Mouse (Mus musculus) embryonic facial prominence, embryonic 15.5 days (tissue): Measurements from ENCODE around the gene Mtor. TPM values are rescaled to one million over a fixed set of nuclear protein-coding genes. Genes with fewer than 3 reads are reported as not detected.

Source experiments
- ATAC-seq: fragments of 200-750 bp; cut with Nextera tagmentation; 2 replicates; pipeline ENCODE4 v1.8.0; 2017; ENCODE audit warnings: low read depth, moderate TSS enrichment; ENCODE audit not compliant: insufficient number of reproducible peaks, low FRiP score, low TSS enrichment
- H3K27ac ChIP-seq: fragments of 300-500 bp; sonication (generic); replicated peaks from 2 replicates; pipeline ENCODE4 v1.5.1; 2015; ENCODE audit warnings: mild to moderate bottlenecking, inconsistent platforms
- H3K27me3 ChIP-seq: fragments of 300-500 bp; sonication (generic); 2 replicates; pipeline ENCODE4 v1.6.1; 2015; ENCODE audit warnings: inconsistent platforms
- H3K36me3 ChIP-seq: fragments of 300-500 bp; sonication (generic); 2 replicates; pipeline ENCODE4 v1.6.1; 2015; ENCODE audit warnings: mild to moderate bottlenecking, inconsistent platforms
- H3K4me1 ChIP-seq: fragments of 300-500 bp; sonication (generic); 2 replicates; pipeline ENCODE4 v1.6.1; 2015; ENCODE audit warnings: inconsistent platforms
- H3K4me2 ChIP-seq: fragments of 300-500 bp; sonication (generic); replicated peaks from 2 replicates; pipeline ENCODE4 v1.6.1; 2015; ENCODE audit warnings: mild to moderate bottlenecking, inconsistent platforms
- H3K4me3 ChIP-seq: fragments of 300-500 bp; sonication (generic); replicated peaks from 2 replicates; pipeline ENCODE4 v1.5.1; 2015; ENCODE audit warnings: mild to moderate bottlenecking, inconsistent platforms
- H3K9ac ChIP-seq: fragments of 300-500 bp; sonication (generic); 2 replicates; pipeline ENCODE4 v1.6.1; 2015; ENCODE audit warnings: inconsistent platforms
- H3K9me3 ChIP-seq: fragments of 300-500 bp; sonication (generic); replicated peaks from 2 replicates; pipeline ENCODE4 v1.6.1; 2016; ENCODE audit warnings: inconsistent platforms
- WGBS: fragments of 180-500 bp; shearing (Covaris S2); methylation state at CpG from one replicate; pipeline ENCODE4 v1.1.7; 2015; 5-methylcytosine and 5-hydroxymethylcytosine counted together
- polyA plus RNA-seq: library from polyadenylated mRNA; unstranded; fragments of >200 nt; fragmentation: Nextera tagmentation; extraction: Ambion mirVana; gene quantifications from 2 replicates; pipeline ENCODE4 v1.2.1, GENCODE M21; 2015

Mtor gene
- polyA plus RNA-seq, 1 experiment from 2014 or later: 14.9 TPM

- Histone ChIP-seq H3K9me3 (no peaks in the 10 kb centered on the region), H3K9ac (no peak overlapping the region), H3K27me3 (no peaks in the 10 kb centered on the region), H3K4me3 (no peak overlapping the region), H3K4me1 (no peaks in the 10 kb centered on the region), H3K4me2 (no peak overlapping the region), H3K36me3 (no peaks in the 10 kb centered on the region), H3K27ac (no peak overlapping the region)
- ATAC-seq: no peak
- 73% methylated on average over 5 of the region's 5 CpGs for WGBS
These were observed 19.9 kb upstream of the Mtor start for GRCm38 (mm10) chr4:148428544-148428943.

GRCm38 (mm10) chr4:148429121-148429520 is 19.3 kb upstream of the Mtor start:
- Histone ChIP-seq H3K4me1 (no peaks in the 10 kb centered on the region), H3K27me3 (no peaks in the 10 kb centered on the region), H3K4me3 (no peak overlapping the region), H3K36me3 (no peaks in the 10 kb centered on the region), H3K9ac (no peak overlapping the region), H3K27ac (no peak overlapping the region), H3K9me3 (no peaks in the 10 kb centered on the region), H3K4me2 (no peak overlapping the region)
- ATAC-seq: no peak
- 87% methylated on average over 11 of the region's 11 CpGs for WGBS

DNA sequence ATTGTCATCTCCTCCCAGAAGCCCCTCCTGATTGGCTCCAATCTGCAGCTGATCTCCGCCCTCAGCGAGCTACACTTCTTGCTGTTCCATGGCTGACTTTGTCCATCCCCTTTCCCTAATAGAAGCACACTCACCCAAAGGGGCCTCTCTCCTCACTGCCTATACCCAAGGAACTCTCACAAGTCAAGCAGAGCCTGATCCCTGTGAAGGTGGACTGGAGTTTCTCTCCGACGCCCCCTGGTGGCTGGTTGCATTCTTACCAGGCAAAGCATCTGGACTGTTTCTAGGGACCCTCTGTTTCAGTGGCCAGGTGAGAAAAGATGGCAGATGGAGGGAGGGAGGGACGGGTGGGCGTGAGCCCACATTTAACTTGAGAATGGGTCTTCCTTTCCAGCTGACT is 18.7 kb upstream of the Mtor start:
- Histone ChIP-seq H3K4me3 (no peak overlapping the region), H3K27me3 (no peaks in the 10 kb centered on the region), H3K9me3 (no peaks in the 10 kb centered on the region), H3K27ac (no peak overlapping the region), H3K36me3 (peaks cover under 1% of the 10 kb centered on the region; the same call in 1 of the 2 replicates), H3K4me2 (no peak overlapping the region), H3K9ac (no peak overlapping the region), H3K4me1 (no peaks in the 10 kb centered on the region)
- no peak for ATAC-seq
- 26% methylated on average over 6 of the region's 6 CpGs for WGBS

DNA sequence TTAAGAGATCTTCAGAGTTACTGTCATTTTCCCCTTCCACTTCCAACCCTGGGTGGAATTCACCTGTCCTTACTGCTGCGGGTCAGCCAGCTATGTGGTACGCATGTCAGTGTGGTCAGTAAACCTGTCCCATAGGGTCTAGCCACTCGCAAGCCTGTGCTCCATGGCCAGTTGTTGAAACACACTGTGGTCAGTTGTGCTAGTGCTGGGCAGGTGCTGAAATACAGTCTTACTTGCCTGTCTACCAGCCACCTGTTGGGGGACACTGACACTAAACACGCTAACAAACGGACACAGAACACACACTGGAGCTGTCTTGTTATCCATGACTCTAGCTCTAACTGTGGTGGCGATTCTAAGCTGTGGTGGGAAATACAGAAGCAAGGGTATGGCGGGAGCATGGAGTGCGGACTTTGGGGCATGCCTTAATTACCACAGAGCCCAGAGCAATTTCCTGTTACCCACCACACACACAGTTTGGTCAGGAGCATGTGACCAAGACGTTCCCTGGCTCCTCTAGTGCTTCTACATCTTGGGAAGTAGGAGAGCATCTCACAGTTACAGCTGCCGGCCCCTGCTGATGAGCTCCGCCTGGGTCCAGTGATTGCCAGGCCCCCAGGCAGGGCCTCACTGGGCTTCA is 17.4 kb upstream of the Mtor start:
- no peak overlapping the region for H3K4me2 ChIP-seq
- H3K27me3 ChIP-seq: no peaks in the 10 kb centered on the region
- H3K9me3 ChIP-seq: no peaks in the 10 kb centered on the region
- no peak overlapping the region for H3K27ac ChIP-seq
- H3K4me1 ChIP-seq: no peaks in the 10 kb centered on the region
- no peak overlapping the region for H3K4me3 ChIP-seq
- no peak for ATAC-seq
- H3K9ac ChIP-seq: no peak overlapping the region
- H3K36me3 ChIP-seq: peaks cover 10% of the 10 kb centered on the region; the same call in 1 of the 2 replicates
- 76% methylated on average over 11 of the region's 11 CpGs for WGBS

DNA sequence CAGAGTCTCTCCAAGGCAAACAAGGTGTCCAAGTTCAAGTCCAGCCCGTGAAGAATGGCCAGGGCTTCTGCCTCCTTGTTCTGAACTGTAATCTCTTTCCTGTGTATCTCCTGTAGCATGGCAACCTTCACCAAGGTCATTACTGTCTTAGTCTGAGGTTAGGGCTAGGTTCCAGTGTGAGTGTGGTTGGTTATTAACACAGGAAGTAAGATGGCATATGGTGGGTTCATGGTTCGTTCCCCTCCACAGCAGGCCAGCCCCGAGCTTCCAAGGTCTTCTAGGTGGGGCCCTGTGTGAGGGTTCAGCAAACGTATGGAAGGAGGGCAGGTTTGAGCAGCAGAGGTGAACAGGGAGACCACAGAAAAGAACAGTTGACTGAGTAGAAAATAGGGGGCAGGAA is 15.9 kb upstream of the Mtor start:
- Histone ChIP-seq H3K4me1 (no peaks in the 10 kb centered on the region), H3K4me3 (no peak overlapping the region), H3K4me2 (no peak overlapping the region), H3K36me3 (peaks cover 10% of the 10 kb centered on the region; the same call in 1 of the 2 replicates), H3K27ac (no peak overlapping the region), H3K9ac (no peak overlapping the region), H3K9me3 (no peaks in the 10 kb centered on the region), H3K27me3 (no peaks in the 10 kb centered on the region)
- WGBS: 86% methylated on average over 4 of the region's 4 CpGs
- ATAC-seq: no peak

- Histone ChIP-seq H3K9ac (no peak overlapping the region), H3K27ac (no peak overlapping the region), H3K9me3 (no peaks in the 10 kb centered on the region), H3K4me2 (no peak overlapping the region), H3K27me3 (no peaks in the 10 kb centered on the region), H3K4me3 (no peak overlapping the region), H3K4me1 (no peaks in the 10 kb centered on the region), H3K36me3 (peaks cover 10% of the 10 kb centered on the region; the same call in 1 of the 2 replicates)
- no peak for ATAC-seq
- WGBS: 77% methylated on average over 18 of the region's 18 CpGs
These were observed 15.1 kb upstream of the Mtor start for GRCm38 (mm10) chr4:148433336-148433735.

DNA sequence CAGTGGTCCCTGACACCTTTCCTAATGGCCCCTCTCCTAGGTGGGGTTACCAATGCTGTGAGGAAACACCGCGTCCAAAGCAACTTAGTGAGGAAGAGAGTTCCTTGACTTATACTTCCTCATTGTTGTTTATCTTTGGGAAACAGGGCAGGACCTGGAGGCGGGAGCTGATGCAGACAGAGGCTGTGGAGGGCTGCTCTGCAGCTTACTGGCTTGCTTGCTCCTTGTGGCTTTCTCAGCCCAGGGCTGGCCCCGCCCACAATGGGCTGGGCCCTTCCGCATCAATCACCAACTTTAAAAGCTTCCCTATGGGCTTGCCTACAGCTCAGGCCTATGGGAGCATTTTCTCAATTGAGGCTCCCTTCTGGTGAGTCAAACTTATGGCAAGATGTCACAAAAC is 14.6 kb upstream of the Mtor start:
- Histone ChIP-seq H3K4me3 (no peak overlapping the region), H3K9ac (no peak overlapping the region), H3K27me3 (no peaks in the 10 kb centered on the region), H3K4me1 (no peaks in the 10 kb centered on the region), H3K4me2 (no peak overlapping the region), H3K27ac (no peak overlapping the region), H3K9me3 (no peaks in the 10 kb centered on the region), H3K36me3 (peaks cover 10% of the 10 kb centered on the region; the same call in 1 of the 2 replicates)
- no peak for ATAC-seq
- 85% methylated on average over 5 of the region's 5 CpGs for WGBS

DNA sequence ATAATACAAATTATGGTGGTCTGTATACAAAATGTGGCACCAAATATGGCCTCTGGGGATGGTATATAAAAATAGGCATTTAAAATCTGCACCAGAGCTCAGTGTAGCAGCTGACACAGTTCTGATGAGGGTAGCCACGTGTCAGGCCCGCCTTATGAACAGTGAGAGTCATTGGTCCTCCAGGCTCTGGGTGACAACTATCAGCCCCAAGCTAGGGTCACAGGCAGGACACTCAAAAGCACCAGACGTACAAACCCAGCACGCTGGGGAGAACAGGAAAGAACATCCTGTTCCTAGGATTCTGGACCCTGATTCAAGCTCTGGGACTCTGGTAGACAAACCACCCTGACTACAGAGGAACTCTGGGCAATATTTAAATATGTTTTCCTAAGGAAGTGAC is 13.9 kb upstream of the Mtor start:
- Histone ChIP-seq H3K27me3 (no peaks in the 10 kb centered on the region), H3K9ac (no peak overlapping the region), H3K4me3 (no peak overlapping the region), H3K4me1 (no peaks in the 10 kb centered on the region), H3K27ac (no peak overlapping the region), H3K9me3 (no peaks in the 10 kb centered on the region), H3K36me3 (peaks cover 10% of the 10 kb centered on the region; the same call in 1 of the 2 replicates), H3K4me2 (no peak overlapping the region)
- ATAC-seq: no peak
- WGBS: 78% methylated on average over 4 of the region's 4 CpGs

DNA sequence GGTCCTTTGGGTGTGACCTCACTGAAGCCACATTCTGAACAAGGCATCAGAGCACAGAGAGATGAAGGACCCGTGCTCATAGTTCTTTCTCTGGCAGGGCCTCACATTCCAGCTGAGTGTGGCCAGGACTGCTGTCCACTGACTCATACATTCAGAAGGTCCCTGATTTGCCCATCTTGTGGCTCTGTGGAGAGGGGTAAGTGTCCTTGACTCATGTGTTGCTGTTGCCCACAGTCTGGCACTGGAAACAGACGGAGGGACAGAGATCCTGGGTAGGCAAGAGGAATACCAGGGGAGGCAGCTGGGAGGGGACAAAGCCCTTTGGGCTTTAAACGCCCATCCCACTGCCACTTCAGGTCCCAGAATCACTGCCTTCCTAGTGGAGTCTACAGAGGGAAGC is 13.3 kb upstream of the Mtor start:
- ATAC-seq: no peak
- no peaks in the 10 kb centered on the region for H3K27me3 ChIP-seq
- H3K27ac ChIP-seq: no peak overlapping the region
- H3K9me3 ChIP-seq: no peaks in the 10 kb centered on the region
- no peaks in the 10 kb centered on the region for H3K4me1 ChIP-seq
- H3K4me3 ChIP-seq: no peak overlapping the region
- H3K9ac ChIP-seq: no peak overlapping the region
- peaks cover 11% of the 10 kb centered on the region for H3K36me3 ChIP-seq
- no peak overlapping the region for H3K4me2 ChIP-seq
- 81% methylated on average over 3 of the region's 3 CpGs for WGBS

DNA sequence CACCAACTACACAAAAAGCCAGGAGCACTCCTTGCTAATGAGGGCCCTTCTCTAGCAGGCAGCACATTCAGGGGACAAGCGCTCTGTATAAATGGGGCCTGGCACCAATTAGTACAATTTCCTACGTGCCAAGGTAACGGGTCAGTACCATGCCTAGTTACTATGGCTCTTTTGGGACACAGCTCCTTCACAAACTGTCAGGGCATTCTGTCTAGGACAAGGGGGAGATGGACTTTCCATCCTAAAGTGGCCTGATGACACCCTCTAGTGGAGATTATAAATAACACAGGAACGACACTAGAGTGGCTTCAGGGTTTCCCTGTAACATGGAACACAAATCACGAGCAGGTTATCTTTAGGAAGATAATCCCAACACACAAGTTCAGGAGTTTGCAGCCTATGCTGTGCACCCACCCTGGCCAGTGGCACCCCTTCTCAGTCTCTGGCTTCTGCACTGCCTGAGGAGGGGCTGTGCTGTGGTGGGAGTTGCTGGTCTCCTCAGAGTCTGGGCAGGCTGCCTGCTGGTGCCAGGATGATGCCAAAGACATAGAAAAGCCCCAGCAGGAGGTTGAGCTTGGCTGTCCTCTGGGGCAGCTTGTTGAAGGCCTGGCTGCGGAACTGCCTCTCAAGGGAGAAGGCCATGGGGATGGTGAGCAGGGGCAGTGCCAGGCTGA is 12.6 kb upstream of the Mtor start:
- H3K9ac ChIP-seq: no peak overlapping the region
- H3K4me2 ChIP-seq: no peak overlapping the region
- no peak overlapping the region for H3K4me3 ChIP-seq
- H3K27me3 ChIP-seq: no peaks in the 10 kb centered on the region
- no peaks in the 10 kb centered on the region for H3K4me1 ChIP-seq
- 68% methylated on average over 6 of the region's 6 CpGs for WGBS
- H3K9me3 ChIP-seq: no peaks in the 10 kb centered on the region
- peaks cover 14% of the 10 kb centered on the region for H3K36me3 ChIP-seq
- no peak for ATAC-seq
- no peak overlapping the region for H3K27ac ChIP-seq

GRCm38 (mm10) chr4:148441931-148442330 is 6.5 kb upstream of the Mtor start:
- H3K4me3 ChIP-seq: no peak overlapping the region
- H3K27me3 ChIP-seq: no peaks in the 10 kb centered on the region
- H3K36me3 ChIP-seq: peaks cover 5% of the 10 kb centered on the region; the same call in 1 of the 2 replicates
- no peak overlapping the region for H3K4me2 ChIP-seq
- H3K9ac ChIP-seq: no peak overlapping the region
- WGBS: 96% methylated on average over 5 of the region's 5 CpGs
- no peaks in the 10 kb centered on the region for H3K9me3 ChIP-seq
- ATAC-seq: no peak
- peaks cover 19% of the 10 kb centered on the region for H3K4me1 ChIP-seq
- no peak overlapping the region for H3K27ac ChIP-seq

GRCm38 (mm10) chr4:148442598-148442997 is 5.8 kb upstream of the Mtor start:
- Histone ChIP-seq H3K4me1 (peaks cover 19% of the 10 kb centered on the region), H3K9ac (no peak overlapping the region), H3K27me3 (no peaks in the 10 kb centered on the region), H3K27ac (no peak overlapping the region), H3K4me2 (no peak overlapping the region), H3K36me3 (peaks cover 5% of the 10 kb centered on the region; the same call in 1 of the 2 replicates), H3K4me3 (no peak overlapping the region), H3K9me3 (no peaks in the 10 kb centered on the region)
- no peak for ATAC-seq
- WGBS: 89% methylated on average over 7 of the region's 7 CpGs
